Mouse (Mus musculus) kidney, embryonic 14.5 days (tissue): ENCODE measurements around the gene Pgm2. TPM values are rescaled to one million over a fixed set of nuclear protein-coding genes. Genes with fewer than 3 reads are reported as not detected.

Source experiments
- ATAC-seq: fragments of 200-750 bp; cut with Nextera tagmentation; 2 replicates; pipeline ENCODE4 v1.8.0; 2017; ENCODE audit warnings: moderate number of reproducible peaks, mild to moderate bottlenecking, moderate TSS enrichment, moderate library complexity; ENCODE audit not compliant: low FRiP score, low TSS enrichment
- H3K27ac ChIP-seq: fragments of 300-500 bp; sonication (generic); 2 replicates; pipeline ENCODE4 v1.5.1; 2014; ENCODE audit warnings: low read depth, mild to moderate bottlenecking, low read length, moderate library complexity, mixed read lengths
- H3K27me3 ChIP-seq: fragments of 300-500 bp; sonication (generic); 2 replicates; pipeline ENCODE4 v1.6.1; 2014; ENCODE audit warnings: mild to moderate bottlenecking, low read length; ENCODE audit not compliant: control insufficient read depth, insufficient read depth
- H3K36me3 ChIP-seq: fragments of 300-500 bp; sonication (generic); 2 replicates; pipeline ENCODE4 v1.6.1; 2014; ENCODE audit warnings: low read length, mixed read lengths; ENCODE audit not compliant: control insufficient read depth, insufficient read depth
- H3K4me1 ChIP-seq: fragments of 300-500 bp; sonication (generic); 2 replicates; pipeline ENCODE4 v1.6.1; 2014; ENCODE audit warnings: low read length, mixed read lengths; ENCODE audit not compliant: control insufficient read depth, insufficient read depth
- H3K4me2 ChIP-seq: fragments of 300-500 bp; sonication (generic); replicated peaks from 2 replicates; pipeline ENCODE4 v1.6.1; 2014; ENCODE audit warnings: low read depth, mild to moderate bottlenecking, low read length
- H3K4me3 ChIP-seq: fragments of 300-500 bp; sonication (generic); 2 replicates; pipeline ENCODE4 v1.5.1; 2014; ENCODE audit warnings: mild to moderate bottlenecking, low read length
- H3K9ac ChIP-seq: fragments of 300-500 bp; sonication (generic); 2 replicates; pipeline ENCODE4 v1.6.1; 2014; ENCODE audit warnings: low read depth, mild to moderate bottlenecking, low read length, moderate library complexity
- H3K9me3 ChIP-seq: fragments of 300-500 bp; sonication (generic); 2 replicates; pipeline ENCODE4 v1.6.1; 2016; ENCODE audit warnings: low read length; ENCODE audit not compliant: control insufficient read depth
- WGBS: fragments of 180-500 bp; shearing (Covaris S2); extraction: QIAGEN DNeasy Blood & Tissue Kit; methylation state at CpG from one replicate; pipeline ENCODE4 v1.1.7; 2014; 5-methylcytosine and 5-hydroxymethylcytosine counted together
- polyA plus RNA-seq: library from polyadenylated mRNA; unstranded; fragments of >200 nt; fragmentation: Nextera tagmentation; extraction: Ambion mirVana; gene quantifications from 2 replicates; pipeline ENCODE4 v1.2.1, GENCODE M21; 2014

Pgm2 gene
- polyA plus RNA-seq, 1 experiment from 2014 or later = 31.8 TPM

DNA sequence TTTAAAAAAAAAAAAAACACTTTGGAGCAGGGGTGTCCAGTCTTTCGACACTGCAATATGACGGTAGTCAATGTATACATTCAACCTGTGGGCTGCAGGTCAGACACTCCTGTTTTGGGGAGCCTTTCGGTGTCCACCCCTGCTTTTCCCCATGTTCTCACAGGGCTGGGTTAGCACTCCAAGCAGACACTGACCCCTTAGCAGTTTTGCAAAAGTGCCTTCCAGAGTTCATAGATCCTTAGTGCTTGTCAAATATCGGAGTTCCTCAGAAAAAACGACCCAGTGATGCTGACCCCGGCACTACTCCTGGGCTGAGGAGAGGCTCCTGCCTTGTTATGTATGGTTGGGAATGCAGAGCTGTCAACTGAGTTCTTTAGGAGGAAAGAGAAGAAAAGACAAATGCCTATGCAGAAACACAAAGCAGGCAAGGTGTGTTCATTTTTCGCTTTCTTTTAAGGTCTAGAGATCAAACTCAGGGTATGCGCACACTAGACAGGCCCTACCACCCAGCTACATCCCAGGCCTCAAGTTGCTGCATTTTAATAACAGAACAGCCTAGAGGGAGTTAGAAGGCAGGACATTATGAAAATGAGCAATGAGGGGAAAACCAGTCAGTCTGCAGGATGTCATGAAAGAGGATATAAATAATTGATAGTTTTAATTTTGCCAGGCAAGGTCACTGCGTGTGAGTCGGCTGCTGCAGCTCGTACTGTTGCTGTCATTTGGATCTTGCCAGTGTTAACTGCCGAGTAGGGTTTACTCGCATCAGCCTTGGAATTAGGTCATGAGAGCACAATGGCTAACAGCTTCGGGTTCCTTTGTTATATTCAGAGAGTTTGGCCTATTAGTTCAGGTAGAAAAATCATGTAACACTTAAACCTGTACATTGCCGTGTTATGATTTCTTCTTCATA is 9.0 kb upstream of the Pgm2 start:
- H3K4me2 ChIP-seq = no peak overlapping the region

DNA sequence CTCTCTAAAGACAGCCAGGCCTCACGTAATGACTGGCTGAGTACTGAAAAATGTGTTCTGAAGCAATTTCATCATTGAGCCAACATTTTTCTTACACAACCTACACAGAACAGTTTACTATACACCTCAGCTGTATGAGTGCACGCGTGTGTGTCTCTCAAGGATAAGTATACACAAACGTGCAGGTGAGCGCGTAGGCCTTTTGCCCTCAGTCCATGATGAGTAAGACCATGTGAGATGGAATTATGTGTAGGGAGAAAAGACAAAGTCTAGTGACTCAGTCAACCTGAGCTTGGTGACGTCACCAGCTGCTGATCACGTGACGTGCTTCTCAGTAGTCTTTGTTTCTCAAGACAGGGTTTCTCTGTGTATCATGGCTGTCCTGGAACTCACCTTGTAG is 7.3 kb upstream of the Pgm2 start:
- Histone ChIP-seq H3K36me3 (no peaks in the 10 kb centered on the region), H3K27me3 (no peaks in the 10 kb centered on the region), H3K9ac (no peak overlapping the region), H3K4me3 (no peak overlapping the region), H3K4me1 (0 out of 2 replicates have a peak, but pooled peaks cover 4% of the 10 kb centered on the region), H3K9me3 (no peaks in the 10 kb centered on the region), H3K27ac (no peak overlapping the region), H3K4me2 (no peak overlapping the region)
- ATAC-seq = no peak
- 96% methylated on average over 9 of the region's 9 CpGs for WGBS

More for the DNA sequence above, 9.0 kb upstream of the Pgm2 start:
- H3K9ac ChIP-seq = no peak overlapping the region
- 0 out of 2 replicates have a peak, but pooled peaks cover 8% of the 10 kb centered on the region for H3K4me1 ChIP-seq
- H3K4me3 ChIP-seq = no peak overlapping the region
- 68% methylated on average over 15 of the region's 15 CpGs for WGBS
- no peak overlapping the region for H3K27ac ChIP-seq
- H3K9me3 ChIP-seq = no peaks in the 10 kb centered on the region
- no peak for ATAC-seq
- H3K27me3 ChIP-seq = no peaks in the 10 kb centered on the region
- no peaks in the 10 kb centered on the region for H3K36me3 ChIP-seq

DNA sequence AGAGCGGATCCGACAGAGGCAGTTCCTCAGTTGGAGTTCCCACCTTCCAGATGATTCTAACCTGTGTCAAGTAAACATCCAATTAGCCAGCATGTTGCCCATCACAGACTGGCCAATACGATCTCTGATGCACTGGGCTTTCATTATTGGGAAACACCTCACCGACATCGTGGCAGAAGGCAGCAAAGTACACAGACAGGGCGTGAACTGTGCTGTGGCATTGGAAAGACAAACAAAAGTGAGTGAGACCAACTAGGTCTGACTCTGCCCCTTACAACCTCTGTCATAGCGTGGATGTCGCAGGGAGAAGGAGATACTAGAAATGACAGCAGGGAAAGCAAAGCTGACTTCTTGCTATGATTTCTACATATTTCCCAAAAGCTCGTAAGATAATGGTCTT is 4.0 kb upstream of the Pgm2 start:
- no peak for ATAC-seq
- no peaks in the 10 kb centered on the region for H3K9me3 ChIP-seq
- H3K36me3 ChIP-seq = no peaks in the 10 kb centered on the region
- H3K27me3 ChIP-seq = no peaks in the 10 kb centered on the region
- H3K4me2 ChIP-seq = no peak overlapping the region
- H3K9ac ChIP-seq = no peak overlapping the region
- peaks cover 3% of the 10 kb centered on the region; the same call in 1 of the 2 replicates for H3K4me1 ChIP-seq
- no peak overlapping the region for H3K4me3 ChIP-seq
- WGBS = 72% methylated on average over 9 of the region's 9 CpGs
- H3K27ac ChIP-seq = no peak overlapping the region

DNA sequence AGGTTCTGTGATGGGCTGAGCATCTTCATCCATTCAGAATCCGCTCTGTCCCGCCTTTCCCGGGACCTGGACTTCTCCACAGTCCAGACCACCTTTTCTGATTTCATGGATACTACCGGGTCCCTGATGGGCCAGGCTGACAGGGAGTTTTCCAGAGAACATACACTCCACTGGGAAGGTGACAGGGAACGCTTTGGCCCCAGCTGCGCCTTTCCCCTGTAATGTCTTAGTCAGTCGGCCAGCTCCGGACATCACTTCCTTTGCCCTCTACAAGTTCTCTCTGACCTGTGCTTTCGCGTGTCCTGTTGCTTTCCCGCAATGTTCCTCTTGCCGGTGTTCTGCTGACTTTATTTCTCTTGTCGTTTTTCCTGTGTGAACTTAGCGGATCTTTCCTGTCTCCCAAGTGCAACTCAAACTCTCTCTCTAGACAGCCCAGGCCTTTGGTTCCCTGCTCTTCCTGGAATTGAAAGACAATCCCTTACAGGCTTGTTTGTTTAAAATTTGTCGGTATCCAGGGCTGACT is 660 bp downstream of the Pgm2 start:
- H3K27ac ChIP-seq = peak overlapping the region; percentile 20
- peak; percentile 3; the same call in 1 of the 2 replicates for ATAC-seq
- no peaks in the 10 kb centered on the region for H3K9me3 ChIP-seq
- no peaks in the 10 kb centered on the region for H3K27me3 ChIP-seq
- 2% methylated on average over 15 of the region's 15 CpGs for WGBS
- H3K9ac ChIP-seq = peak overlapping the region; percentile 73
- peak overlapping the region; percentile 60 for H3K4me3 ChIP-seq
- H3K36me3 ChIP-seq = peaks cover 9% of the 10 kb centered on the region
- peaks cover 8% of the 10 kb centered on the region; the same call in 1 of the 2 replicates for H3K4me1 ChIP-seq
- peak overlapping the region; percentile 88 for H3K4me2 ChIP-seq

DNA sequence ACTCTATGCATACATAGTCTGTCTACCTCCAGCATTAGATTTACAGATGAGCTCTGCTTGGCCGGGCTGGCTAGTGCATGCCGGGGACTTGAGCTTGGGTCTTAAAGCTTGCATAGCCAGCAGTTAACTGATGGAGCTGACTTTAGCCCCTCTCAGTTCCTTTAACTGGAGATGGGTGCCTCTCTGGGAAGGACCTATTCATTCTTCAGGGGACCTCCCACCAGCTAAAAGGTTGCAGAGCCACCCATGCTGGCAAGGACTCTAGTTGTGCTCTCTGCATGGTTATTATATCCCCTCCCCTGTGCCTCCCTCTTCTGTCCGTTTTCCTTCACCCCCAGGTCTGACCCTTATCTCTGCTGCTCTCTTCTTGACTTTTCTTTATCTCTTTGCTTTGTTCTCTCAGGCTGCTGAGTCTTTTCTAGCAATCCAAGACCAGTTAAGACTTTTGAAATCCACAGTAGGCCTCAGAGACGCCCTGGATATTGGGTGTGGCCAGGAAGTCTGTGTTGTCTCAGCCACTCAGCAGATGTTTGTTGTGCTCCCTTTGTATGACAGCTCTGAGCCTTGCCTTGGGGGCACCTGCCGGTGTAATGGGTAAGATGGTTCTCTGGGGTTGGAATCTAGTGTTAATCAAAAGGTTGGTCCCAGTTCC is 2.7 kb downstream of the Pgm2 start:
- no peak for ATAC-seq
- Histone ChIP-seq H3K4me3 (no peak overlapping the region), H3K27ac (no peak overlapping the region), H3K36me3 (peaks cover 14% of the 10 kb centered on the region), H3K4me2 (no peak overlapping the region), H3K4me1 (peaks cover 8% of the 10 kb centered on the region; the same call in 1 of the 2 replicates), H3K9me3 (no peaks in the 10 kb centered on the region), H3K27me3 (no peaks in the 10 kb centered on the region), H3K9ac (no peak overlapping the region)
- 76% methylated on average over 5 of the region's 5 CpGs for WGBS

DNA sequence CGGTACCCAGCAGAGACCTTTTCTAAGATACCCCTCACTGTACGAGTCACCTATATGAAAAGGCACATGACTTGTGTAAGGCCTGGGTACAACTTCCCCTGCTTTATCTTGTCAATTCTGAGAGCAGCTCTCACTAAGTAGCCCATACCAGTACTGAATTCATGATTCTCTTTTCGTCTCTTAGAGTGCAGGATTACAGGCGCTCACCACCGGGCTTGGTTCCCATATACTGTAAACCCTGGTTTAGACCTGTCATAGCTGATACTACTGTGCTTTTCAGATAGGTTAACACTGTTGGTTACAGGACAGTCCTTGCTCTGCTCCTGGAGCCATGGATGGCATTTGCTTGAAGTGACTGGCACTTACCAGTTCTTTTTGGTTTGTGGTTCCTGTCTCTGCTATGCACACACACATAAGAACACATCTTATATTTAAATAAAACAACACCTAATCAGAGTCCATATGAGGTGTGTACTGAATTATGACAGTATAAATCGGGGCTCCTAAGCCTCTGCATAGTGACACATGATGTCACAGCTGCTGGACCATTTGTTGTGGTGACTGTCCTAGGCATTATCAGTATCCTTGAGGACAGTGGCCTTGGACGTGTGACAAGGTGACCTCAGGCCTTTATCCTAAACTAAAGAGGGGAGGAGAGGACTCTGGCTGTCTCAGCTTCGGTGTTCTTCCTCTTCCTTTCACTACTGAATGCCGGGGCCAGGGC is 9.4 kb downstream of the Pgm2 start:
- Histone ChIP-seq H3K9ac (no peak overlapping the region), H3K4me1 (no peaks in the 10 kb centered on the region), H3K27me3 (no peaks in the 10 kb centered on the region), H3K27ac (no peak overlapping the region), H3K4me3 (no peak overlapping the region), H3K36me3 (peaks cover 39% of the 10 kb centered on the region), H3K4me2 (no peak overlapping the region), H3K9me3 (no peaks in the 10 kb centered on the region)
- no peak for ATAC-seq
- WGBS = 89% methylated on average over 9 of the region's 9 CpGs

DNA sequence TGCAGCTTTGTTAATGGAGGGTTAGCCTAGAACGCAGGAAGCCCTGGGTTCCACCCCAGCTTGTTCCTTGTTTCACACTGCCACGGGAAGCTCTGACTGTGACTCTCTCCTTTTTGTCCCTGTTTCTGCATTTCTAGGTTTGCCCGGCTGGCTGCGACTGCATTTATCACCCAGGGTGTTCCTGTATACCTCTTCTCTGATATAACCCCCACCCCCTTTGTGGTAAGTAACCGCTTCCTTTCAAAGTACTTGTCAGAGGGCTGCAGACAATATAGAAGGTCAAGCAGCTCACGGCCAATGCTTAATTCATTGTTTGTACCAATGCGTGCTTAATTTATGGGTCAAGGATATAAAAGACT is 9.9 kb downstream of the Pgm2 start:
- no peak overlapping the region for H3K4me3 ChIP-seq
- 77% methylated on average over 7 of the region's 7 CpGs for WGBS
- no peak overlapping the region for H3K9ac ChIP-seq
- H3K9me3 ChIP-seq = no peaks in the 10 kb centered on the region
- no peak overlapping the region for H3K4me2 ChIP-seq
- no peak overlapping the region for H3K27ac ChIP-seq
- H3K4me1 ChIP-seq = no peaks in the 10 kb centered on the region
- no peaks in the 10 kb centered on the region for H3K27me3 ChIP-seq
- H3K36me3 ChIP-seq = peaks cover 39% of the 10 kb centered on the region
- ATAC-seq = no peak

DNA sequence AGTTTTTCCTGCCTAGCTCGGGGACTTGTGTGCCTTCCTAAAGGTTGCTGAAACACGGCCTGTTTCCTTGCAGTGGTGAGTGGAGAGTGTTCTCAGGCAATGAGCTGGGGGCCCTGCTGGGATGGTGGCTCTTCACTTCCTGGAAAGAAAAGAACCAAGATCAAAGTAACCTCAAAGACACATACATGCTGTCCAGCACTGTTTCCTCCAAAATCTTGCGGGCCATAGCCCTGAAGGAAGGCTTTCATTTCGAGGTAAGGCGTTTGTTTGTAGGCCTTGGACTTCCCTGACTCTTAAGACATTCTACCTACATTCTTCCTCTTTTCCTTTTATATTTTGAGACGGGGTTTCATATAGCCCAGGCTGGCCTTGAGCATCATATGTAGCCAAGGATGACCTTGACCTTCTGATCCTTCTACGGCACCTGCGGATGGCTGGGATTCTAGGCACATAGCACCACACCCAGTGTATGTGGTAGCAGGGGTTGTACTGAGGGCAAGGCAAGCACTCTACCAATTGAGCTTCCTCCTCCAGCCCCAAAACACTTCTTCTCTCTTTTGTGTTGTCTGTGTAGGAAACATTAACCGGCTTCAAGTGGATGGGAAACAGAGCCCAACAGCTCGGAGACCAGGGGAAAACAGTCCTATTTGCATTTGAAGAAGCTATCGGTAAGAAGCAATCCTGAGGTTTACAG is 15.0 kb downstream of the Pgm2 start:
- Histone ChIP-seq H3K4me1 (no peaks in the 10 kb centered on the region), H3K27me3 (no peaks in the 10 kb centered on the region), H3K4me3 (no peak overlapping the region), H3K27ac (no peak overlapping the region), H3K4me2 (no peak overlapping the region), H3K9me3 (no peaks in the 10 kb centered on the region), H3K9ac (no peak overlapping the region), H3K36me3 (peaks cover 39% of the 10 kb centered on the region)
- no peak for ATAC-seq
- WGBS = 94% methylated on average over 11 of the region's 11 CpGs
